Mouse (Mus musculus) urinary bladder, postnatal 10 days (tissue): Measurements from ENCODE around the gene Vwa2.

Experiments used
- DNase-seq: peaks from one replicate; pipeline ENCODE4 v3.0.0; 2022; ENCODE audit warnings: low spot score

Gene Vwa2

DNA sequence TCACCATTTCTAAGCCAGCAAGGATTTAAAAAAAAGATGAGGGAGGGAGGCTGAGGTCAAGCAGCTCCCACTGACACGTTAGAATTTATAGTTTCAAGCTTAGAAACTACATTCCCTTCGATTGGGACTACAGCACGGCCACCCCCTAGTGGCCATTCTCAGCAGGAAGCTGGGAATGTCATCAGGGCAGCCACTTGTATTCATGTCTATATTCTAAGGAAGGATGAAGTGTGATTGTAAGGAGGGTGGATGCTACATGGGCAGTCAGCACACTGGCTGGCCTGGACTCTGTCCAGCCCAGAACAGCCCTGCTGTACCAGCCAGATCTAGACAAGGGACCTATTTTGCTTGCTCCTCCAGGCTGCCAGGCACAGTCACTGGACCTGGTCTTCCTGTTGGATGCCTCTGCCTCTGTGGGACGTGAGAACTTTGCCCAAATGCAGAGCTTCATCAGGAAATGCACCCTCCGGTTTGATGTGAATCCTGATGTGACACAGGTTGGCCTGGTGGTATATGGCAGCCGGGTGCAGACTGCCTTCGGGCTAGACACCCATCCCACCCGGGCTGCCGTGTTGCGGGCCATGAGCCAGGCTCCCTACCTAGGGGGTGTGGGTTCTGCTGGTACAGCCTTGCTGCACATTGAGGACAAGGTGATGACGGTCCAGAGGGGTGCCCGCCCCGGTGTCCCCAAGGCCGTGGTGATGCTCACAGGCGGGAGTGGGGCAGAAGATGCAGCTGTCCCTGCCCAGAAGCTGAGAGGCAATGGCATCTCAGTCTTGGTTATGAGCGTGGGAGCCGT is 34.6 kb downstream of the Vwa2 start:
- no peak for DNase-seq

GRCm38 (mm10) chr19:56910561-56910960 is 36.5 kb downstream of the Vwa2 start:
- no peak for DNase-seq

DNA sequence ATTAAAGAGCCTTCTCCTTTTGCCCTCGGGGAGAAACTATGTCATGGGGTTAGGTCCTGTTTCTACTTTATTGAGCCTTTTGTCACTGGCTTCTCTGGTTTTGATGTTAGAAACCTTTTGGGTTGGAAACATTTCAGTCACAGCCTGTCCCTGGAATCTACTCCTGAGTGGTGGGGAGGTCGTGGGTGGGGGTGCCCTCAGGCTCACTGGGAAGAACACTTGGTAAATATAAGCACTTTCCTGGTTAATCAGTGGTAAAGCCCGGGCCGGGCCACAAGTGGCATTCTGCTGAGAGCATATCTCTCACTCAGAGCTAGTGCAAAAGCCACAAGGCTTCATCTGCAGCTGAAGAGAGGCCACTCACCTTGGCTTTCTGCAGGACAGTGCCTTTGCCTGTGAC is 39.7 kb downstream of the Vwa2 start:
- no peak for DNase-seq

DNA sequence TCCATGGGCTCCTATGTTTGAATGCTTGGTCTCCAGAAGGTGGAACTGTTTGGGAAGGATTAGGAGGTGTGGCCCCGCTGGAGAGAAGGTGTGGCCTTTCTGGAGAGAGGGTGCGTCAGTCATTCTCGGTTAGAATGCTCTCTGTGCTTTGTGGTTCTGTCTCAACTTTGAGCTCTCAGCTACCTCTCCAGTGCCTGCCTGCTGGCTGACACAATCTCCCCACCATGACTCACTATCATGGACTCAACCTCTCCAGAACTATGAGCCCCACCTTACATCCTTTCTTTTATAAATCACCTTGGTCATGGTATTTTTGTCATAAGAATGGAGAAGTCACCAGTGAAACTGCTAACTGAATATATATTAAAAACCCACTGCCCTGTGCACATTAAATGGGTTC is 40.6 kb downstream of the Vwa2 start:
- no peak for DNase-seq

DNA sequence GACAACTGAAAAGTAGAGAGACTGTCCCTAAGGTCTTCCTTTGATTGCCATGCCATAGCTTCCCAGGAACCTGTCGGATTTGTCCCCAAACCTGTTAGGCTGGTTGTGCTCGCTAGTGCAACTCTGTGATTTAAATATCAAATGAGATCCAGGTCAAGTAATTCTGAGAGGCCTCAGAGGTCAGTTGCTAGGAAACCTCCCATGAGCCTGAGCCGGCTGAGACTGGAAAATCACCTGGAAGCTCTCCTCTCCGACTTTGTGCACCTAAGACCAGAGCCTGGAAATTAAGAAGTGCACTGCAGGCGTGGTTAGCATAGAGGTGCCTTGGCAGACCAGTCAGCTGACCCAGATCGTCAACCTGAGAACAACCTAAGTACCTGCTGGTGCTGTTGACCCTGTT is 41.0 kb downstream of the Vwa2 start:
- DNase-seq: no peak

- peak; percentile 66 for DNase-seq
These were observed 45.6 kb downstream of the Vwa2 start for GRCm38 (mm10) chr19:56919628-56920027.

DNA sequence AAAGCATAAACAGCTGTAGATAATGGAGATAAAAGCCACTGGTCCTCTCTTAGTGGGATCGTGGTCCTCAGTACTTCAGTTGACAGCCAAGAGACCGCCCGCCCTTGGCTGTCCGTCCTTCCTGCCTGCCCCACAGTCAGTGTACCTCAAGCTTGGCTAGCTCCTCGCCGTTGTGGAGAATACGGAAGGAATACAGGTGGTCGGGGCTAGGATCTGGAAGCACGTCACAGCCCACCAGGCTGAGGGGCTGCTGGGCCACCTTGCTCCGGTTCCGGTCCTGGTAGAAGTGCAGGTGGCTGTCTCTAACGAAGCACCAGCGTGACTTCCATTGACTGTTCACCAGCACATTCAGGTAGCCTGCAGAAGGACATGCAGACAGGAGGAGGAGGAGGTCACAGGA is 46.2 kb downstream of the Vwa2 start:
- DNase-seq: no peak

- no peak for DNase-seq
These were observed 47.7 kb downstream of the Vwa2 start for GRCm38 (mm10) chr19:56921744-56922143.

DNA sequence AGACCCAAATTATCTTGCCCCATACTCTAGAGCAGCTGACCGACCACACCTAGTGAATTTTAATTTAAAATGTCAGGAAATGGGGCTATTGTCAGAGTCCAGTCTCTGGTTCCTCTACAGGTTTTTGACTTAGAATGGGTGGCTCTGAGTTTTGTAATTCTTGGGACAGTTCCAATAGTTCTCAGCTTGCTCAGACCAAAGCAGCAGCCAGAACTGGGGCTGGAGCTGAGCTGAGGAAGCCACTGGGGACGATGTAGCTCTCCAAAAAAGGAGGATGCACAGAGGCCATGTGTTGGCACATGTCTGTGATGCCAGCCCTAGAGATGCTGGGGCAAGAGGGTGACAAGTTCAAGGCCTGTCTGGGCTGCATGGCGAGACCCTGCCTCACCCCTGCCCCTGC is 55.3 kb downstream of the Vwa2 start:
- DNase-seq: no peak

DNA sequence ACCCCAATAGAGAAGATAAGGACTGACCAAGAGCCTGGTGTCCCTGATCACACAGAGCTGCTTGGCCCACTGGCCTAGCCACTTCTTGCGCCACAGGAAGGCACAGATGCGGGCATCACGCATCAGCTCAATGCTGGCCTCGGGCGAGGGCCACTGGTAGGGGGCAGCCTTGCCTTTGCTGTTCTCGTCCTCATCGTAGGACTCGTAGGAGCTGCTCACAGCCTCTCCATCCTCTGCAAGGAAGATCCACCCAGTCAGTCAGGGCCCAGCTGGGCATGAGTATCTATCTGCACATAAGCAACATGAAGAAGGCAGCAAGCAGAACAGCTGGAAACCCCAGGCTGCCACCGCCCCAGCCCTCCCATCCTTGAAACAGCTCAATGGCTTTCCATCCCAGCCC is 56.0 kb downstream of the Vwa2 start:
- DNase-seq: no peak

DNA sequence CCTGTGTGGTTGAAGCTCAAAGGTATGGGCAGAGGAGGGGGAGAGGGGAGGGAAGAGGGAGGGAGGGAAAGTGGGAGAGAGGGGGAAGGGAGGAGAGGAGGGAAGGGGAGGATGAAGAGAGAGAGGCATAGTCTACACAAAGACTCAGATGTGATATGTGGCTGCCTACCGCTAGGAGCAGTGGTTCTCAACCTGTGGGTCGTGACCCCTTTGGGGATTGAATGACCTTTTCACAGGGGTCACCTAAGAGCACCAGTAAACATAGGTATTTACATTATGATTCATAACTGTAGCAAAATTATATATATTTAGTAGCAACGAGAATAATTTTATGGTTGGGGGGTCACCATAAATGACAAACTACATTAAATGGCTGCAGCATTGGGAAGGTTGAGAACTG is 59.8 kb downstream of the Vwa2 start:
- no peak for DNase-seq

DNA sequence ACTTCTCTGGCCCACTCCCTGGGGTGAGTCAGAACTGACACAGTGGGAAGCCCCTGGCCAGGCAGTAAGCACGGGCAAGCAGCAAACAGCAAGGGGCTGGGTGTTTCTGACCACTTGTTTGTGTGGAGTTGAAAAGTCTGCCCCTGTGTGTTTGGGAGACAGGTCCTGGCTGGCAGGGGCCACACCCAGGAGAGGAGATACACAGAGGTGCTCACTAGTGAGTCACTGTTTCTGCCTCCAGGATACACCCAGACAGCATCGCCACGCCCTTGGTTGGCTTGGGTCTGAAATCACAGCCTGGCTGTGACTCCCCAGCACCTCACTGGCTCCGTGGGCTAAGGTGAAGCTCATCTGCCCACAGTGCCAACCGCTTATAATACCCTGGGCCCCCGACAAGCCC is 61.1 kb downstream of the Vwa2 start:
- no peak for DNase-seq

GRCm38 (mm10) chr19:56935777-56936176 is 61.7 kb downstream of the Vwa2 start:
- no peak for DNase-seq

DNA sequence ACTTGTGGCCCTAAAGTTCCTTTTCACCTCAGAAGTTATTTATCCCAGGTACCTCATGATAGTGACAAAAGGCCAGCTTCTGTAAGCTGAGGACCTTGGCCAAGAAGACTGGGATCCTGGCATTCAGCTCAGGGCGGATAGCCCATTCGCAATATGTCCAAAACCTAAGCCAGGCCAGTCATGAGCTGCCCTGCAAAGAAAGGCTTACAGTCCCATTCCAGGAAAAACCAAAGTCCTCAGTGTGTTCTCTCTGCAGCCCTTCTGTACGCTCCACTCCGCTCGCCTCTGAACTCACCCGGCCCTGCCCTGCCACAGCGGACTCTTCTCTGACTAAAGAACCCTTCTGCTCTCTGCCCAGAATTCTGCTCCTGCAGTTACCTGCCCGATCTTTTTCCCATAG is 62.2 kb downstream of the Vwa2 start:
- no peak for DNase-seq

- DNase-seq: no peak
These were observed 63.9 kb downstream of the Vwa2 start for GRCm38 (mm10) chr19:56937911-56938310.

DNA sequence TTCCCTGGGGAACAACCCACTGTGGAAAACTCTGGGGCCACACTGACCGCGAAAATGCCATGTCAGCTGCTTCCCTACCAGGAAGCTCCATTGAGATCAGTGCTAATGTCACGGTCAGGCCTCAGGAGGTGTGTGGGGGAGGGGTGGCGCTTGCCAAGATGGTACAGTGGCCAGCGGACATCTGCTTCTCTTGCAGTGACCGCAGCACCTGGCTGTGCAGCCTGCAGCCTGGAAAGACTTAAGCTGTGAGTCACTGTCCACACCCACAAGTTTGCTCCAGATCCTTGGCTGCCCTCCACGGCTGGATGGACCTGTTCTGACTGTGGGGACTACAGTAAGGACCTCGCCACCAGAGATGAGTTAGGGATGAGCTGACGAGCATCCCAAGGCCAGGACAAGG is 65.8 kb downstream of the Vwa2 start:
- DNase-seq: no peak

- no peak for DNase-seq
These were observed 66.5 kb downstream of the Vwa2 start for GRCm38 (mm10) chr19:56940507-56940906.

GRCm38 (mm10) chr19:56942216-56942615 is 68.2 kb downstream of the Vwa2 start:
- DNase-seq: no peak

- no peak for DNase-seq
These were observed 70.2 kb downstream of the Vwa2 start for GRCm38 (mm10) chr19:56944211-56944610.

DNA sequence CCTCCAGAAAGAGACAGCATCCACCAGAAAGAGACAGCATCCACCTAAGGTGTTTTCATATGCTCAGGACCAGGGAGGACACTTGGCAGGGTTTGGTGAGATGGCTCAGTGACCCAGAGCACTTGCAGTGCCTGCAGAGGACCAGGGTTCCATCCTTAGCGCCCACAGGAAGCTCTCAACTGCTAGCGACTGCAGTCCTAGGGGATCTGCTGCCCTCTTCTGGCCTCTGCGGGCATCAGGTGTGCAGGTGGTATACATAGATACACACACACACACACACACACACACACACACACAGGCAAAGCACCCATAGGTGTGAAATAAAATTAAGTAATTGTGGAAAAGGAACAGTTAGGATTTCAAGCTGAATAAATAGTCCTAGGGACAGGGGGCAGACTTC is 70.8 kb downstream of the Vwa2 start:
- no peak for DNase-seq

GRCm38 (mm10) chr19:56945621-56946020 is 71.6 kb downstream of the Vwa2 start:
- no peak for DNase-seq

GRCm38 (mm10) chr19:56946277-56946676 is 72.2 kb downstream of the Vwa2 start:
- no peak for DNase-seq

DNA sequence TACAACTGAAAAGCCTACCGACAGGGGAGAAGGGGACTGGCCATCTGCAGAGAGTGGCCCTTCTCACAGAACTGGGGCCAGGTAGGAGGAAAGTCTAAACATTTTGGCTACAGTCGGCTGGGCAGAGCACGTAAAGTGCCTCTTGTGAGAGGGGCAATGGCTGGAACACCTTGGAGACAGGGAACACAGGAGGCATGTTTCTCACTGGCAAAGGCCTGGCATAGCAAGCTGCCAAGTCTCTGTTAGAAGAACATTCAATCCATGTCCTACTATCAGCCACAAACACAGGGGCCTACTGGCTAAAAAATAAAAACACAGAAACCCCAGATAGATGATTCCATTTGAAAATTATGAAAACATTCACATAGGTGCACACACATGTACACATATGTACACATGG is 72.7 kb downstream of the Vwa2 start:
- DNase-seq: no peak

DNA sequence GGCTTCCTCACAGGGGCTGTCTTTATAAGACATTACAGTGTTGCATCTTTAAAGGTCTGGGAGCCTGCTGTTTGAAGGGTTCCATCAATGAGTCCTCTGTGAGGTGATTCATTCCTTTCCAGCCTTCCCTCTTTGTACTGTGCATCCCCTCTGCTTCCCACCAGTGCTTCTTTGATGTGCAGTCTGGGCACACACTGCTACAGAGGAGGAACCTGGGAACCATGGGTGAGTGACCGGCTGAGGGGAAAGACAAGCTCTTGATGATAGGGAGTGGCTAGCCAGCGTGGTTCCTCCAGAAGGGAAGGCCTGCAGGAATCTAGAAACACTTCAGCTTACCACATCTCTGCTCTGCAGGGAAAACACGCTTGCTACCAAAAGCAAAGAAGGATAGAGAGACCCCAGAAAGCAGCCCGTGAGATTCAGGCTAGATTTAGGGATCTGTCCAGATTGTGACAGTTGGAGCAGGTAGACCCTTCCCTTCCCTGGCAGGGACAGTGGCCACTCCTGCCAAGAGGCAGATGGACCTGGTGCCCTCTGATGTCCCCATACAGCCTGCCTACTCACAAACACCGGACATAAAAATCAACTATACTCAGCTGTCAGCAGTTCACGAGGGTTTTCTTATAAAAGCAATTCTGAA is 74.0 kb downstream of the Vwa2 start:
- DNase-seq: no peak
